Mouse (Mus musculus) forebrain, embryonic 10.5 days (tissue): Measurements from ENCODE around the gene Fer1l5. TPM values are rescaled to one million over a fixed set of nuclear protein-coding genes. Genes with fewer than 3 reads are reported as not detected.

Experiments used
- DNase-seq: peaks from one replicate; pipeline ENCODE4 v3.0.0-alpha.2; 2017; ENCODE audit warnings: low spot score; ENCODE audit errors: extremely low spot score
- H3K27ac ChIP-seq: fragments of 300-500 bp; sonication (generic); 2 replicates; pipeline ENCODE4 v1.5.1; 2016; ENCODE audit warnings: mild to moderate bottlenecking
- H3K27me3 ChIP-seq: fragments of 300-500 bp; sonication (generic); 2 replicates; pipeline ENCODE4 v1.6.1; 2016; ENCODE audit warnings: mild to moderate bottlenecking; ENCODE audit not compliant: poor library complexity, severe bottlenecking
- H3K36me3 ChIP-seq: fragments of 300-500 bp; sonication (generic); replicated peaks from 2 replicates; pipeline ENCODE4 v1.6.1; 2016; ENCODE audit warnings: mild to moderate bottlenecking, moderate library complexity
- H3K4me1 ChIP-seq: fragments of 300-500 bp; sonication (generic); 2 replicates; pipeline ENCODE4 v1.6.1; 2016
- H3K4me3 ChIP-seq: fragments of 300-500 bp; sonication (generic); 2 replicates; pipeline ENCODE4 v1.5.1; 2016; ENCODE audit warnings: mild to moderate bottlenecking, moderate library complexity
- H3K9me3 ChIP-seq: fragments of 300-500 bp; sonication (generic); 2 replicates; pipeline ENCODE4 v1.6.1; 2016; ENCODE audit warnings: mild to moderate bottlenecking, moderate library complexity
- WGBS: fragments of 180-500 bp; shearing (Covaris S2); methylation state at CpG from one replicate; pipeline ENCODE4 v1.1.7; 2016; 5-methylcytosine and 5-hydroxymethylcytosine counted together
- polyA plus RNA-seq: library from polyadenylated mRNA; unstranded; fragments of >200 nt; fragmentation: Nextera tagmentation; extraction: Ambion mirVana; gene quantifications from 2 replicates; pipeline ENCODE4 v1.2.1, GENCODE M21; 2016

The Fer1l5 gene
- polyA plus RNA-seq, 1 experiment from 2014 or later = 1.4 TPM

DNA sequence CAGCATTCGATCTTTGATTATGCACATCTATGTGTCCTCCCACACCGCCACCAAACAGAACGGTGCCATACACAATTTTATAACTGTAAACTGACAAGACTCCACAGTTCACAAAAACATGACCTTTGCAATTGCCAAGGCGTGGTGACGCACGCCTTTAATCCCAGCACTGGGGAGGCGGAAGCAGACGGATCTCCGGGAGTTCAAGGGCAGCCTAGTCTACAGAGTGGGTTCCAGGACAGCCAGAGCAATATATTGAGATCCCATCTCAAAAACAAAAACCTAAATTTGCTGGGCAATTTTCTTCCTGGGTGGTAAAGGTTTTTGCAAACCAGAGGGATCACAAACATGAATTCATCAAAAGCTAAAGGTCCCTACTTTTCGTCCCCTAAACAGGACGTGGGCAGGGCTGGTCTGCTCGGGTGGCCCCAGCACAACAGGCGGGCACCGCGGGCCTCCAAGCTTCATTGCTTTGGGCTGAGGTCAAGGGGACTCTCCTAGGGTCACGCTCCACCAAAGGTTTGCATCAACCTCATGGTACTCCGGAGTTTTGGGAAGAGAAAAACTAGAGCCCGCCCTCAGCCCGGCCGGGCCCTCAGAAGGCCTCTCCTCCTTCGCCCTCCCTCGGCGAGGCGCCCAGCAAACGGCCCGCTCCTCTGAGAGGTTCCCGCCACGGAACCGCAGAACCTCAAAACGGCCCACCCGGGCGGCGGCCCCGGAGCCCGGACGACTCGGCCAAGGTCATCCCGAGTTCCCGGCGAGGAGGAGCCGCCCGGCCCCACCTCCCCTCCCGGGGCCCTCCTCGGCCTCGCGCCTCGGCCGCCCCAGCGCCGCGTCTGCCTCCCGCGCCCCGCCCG, 3.8 kb upstream of the Fer1l5 start:
- Histone ChIP-seq H3K27ac (peak overlapping the region; percentile 94), H3K4me3 (peak overlapping the region; percentile 96), H3K27me3 (no peaks in the 10 kb centered on the region), H3K36me3 (peaks cover 40% of the 10 kb centered on the region), H3K4me1 (peaks cover 19% of the 10 kb centered on the region), H3K9me3 (no peaks in the 10 kb centered on the region)
- 6% methylated on average over 55 of the region's 55 CpGs for WGBS
- no peak for DNase-seq

DNA sequence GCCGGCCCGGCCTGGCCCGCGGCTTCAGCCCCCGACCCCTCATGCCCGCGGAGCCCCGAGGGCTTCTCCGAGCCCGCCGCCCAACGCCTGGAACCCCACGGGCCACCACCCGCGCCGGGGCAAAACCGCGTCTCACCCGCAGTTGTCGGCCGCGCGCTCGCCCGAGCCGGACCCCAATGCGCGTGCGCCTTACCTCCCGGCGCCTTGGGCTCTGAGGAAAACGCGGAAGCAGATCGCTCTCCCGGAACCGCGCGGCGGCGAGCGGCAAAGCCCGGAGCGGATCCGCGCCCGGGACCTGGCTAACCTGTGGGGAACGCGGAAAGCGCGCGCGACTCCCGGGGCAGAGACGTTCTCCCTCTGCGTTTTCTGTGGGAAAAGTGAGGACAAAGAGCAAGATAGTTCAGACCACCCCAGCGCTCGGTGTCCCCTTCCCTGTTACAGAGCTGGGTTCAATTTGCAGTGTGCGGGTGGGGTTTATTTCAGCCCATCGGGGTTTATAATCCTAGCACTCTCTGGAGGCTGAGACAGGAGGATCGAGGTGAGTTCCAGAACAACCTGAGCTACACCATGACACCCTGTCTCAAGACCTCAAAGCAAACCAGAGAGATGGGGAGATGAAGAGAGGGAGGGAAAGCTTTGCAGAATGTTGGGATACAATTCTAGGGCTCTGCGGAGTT, 3.0 kb upstream of the Fer1l5 start, which contains the start of gene Kansl3:
Kansl3 (minus strand) TSS at position 213 of the 677 bp plus-strand sequence.
- Histone ChIP-seq H3K4me3 (peak within 1 kb of the TSS; percentile 96), H3K27me3 (no peaks in the 10 kb centered on the region), H3K9me3 (no peaks in the 10 kb centered on the region), H3K4me1 (peaks cover 19% of the 10 kb centered on the region), H3K36me3 (peaks cover 33% of the 10 kb centered on the region), H3K27ac (peak within 1 kb of the TSS; percentile 94)
- WGBS = 4% methylated on average over 61 of the region's 61 CpGs
- DNase-seq = peak; percentile 91

DNA sequence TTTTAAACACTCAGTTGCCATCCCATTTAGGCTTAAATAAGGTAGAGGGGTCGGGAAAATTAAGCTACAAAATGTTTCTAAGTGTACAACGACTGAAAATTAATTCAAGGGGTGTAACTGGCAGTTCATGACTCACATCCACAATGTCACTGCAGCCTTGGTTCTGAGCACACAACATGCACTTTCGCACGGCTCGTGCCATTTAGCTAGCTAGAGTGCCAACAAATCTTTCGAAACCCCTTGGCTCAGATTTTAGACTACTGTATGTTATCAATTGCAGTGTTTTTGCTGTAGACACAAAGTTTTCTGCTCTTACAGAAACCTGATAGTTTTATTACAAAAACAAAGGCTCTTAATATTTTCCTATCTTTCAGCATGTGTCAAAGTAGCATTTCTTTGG, 1.2 kb upstream of the Fer1l5 start:
- H3K9me3 ChIP-seq = no peaks in the 10 kb centered on the region
- peaks cover 19% of the 10 kb centered on the region for H3K4me1 ChIP-seq
- H3K36me3 ChIP-seq = peaks cover 16% of the 10 kb centered on the region
- 84% methylated on average over 6 of the region's 6 CpGs for WGBS
- DNase-seq = no peak
- H3K27ac ChIP-seq = no peak overlapping the region
- no peak overlapping the region for H3K4me3 ChIP-seq
- no peaks in the 10 kb centered on the region for H3K27me3 ChIP-seq

DNA sequence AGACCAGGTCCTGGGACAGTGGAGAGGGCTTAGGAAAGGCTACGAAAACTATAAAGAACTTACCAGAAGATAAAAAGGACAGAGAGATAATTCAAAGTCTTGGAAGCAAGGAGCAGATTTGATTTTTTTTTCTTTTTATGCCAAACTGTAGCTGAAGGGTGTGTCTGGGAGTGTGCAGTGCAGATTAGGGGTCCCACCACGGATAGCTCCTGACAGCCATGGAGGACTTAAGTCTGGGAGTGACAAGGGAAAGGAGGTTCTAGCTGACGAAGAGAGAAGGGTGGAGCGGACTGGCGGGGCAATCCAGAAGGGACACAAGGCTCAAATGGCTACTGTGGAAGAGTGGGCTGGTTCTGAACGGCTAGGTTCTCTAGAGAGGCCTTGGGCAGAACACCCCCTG, 6.8 kb downstream of the Fer1l5 start:
- H3K4me1 ChIP-seq = no peaks in the 10 kb centered on the region
- no peaks in the 10 kb centered on the region for H3K27me3 ChIP-seq
- no peak overlapping the region for H3K27ac ChIP-seq
- H3K4me3 ChIP-seq = no peak overlapping the region
- WGBS = 81% methylated on average over 6 of the region's 6 CpGs
- no peaks in the 10 kb centered on the region for H3K9me3 ChIP-seq
- no peak for DNase-seq
- H3K36me3 ChIP-seq = no peaks in the 10 kb centered on the region

DNA sequence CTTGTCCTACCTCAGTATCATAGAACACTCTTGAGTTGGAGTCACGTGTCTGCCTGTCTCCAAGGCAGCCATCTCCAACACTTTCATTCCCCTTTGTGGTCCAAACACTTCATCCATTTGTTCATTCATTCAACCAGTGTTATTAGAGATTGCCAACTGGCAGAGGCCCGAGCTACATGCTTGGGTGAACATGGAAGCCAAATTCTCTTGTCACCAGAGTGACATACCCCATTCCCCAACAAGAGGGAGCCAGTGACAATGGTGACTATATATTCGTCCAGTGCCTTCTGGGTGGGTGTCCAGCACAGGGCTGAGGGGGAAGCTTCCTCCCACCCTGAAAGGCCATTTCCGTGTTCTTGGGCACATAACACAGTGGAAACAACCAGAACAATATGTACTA, 7.5 kb downstream of the Fer1l5 start:
- DNase-seq = no peak
- WGBS = 80% methylated on average over 4 of the region's 4 CpGs
- no peaks in the 10 kb centered on the region for H3K9me3 ChIP-seq
- H3K4me3 ChIP-seq = no peak overlapping the region
- H3K36me3 ChIP-seq = no peaks in the 10 kb centered on the region
- no peak overlapping the region for H3K27ac ChIP-seq
- H3K27me3 ChIP-seq = no peaks in the 10 kb centered on the region
- H3K4me1 ChIP-seq = no peaks in the 10 kb centered on the region

DNA sequence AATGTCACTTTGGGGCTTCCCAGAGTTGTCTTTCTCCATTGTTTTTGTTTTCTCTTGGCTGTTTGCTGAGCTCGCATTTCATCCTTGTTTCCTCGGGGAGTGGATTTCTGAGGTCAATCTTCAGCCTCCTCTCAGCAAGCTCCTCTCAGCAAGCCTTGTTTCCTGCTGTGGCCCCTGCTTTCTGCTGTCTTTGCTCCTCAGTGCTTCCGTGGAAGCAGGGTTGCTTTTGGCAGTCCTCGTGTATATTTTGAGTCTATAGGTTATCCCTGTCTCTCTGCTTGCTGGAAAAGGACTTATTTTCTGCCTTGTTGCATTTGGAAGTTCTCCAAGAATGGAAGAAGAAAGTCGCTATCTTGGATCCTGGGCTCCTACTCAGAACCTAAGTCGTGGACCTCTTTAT, 24.9 kb downstream of the Fer1l5 start:
- Histone ChIP-seq H3K27me3 (no peaks in the 10 kb centered on the region), H3K4me3 (no peak overlapping the region), H3K27ac (no peak overlapping the region), H3K4me1 (peaks cover 9% of the 10 kb centered on the region), H3K36me3 (no peaks in the 10 kb centered on the region), H3K9me3 (no peaks in the 10 kb centered on the region)
- no peak for DNase-seq
- 31% methylated on average over 6 of the region's 6 CpGs for WGBS

DNA sequence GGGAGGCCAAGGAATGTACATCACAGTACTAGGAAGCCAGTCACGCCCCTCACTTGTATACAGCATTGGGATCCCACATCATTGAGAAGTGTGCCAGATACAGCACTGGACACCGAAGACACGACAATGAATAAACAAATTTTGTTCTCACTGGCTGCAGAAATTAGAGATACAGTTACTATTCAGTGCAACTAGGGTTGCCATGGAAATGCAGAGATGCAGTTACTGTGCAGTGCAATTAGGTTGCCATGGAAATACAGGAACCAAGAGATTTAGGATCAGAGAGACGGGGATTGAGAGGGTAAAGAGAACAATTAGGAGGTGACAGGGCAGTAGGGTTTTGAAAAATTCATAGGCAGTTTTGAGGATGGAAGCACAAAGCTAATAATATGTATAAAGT, 29.4 kb downstream of the Fer1l5 start:
- H3K27me3 ChIP-seq = no peaks in the 10 kb centered on the region
- no peak overlapping the region for H3K27ac ChIP-seq
- H3K36me3 ChIP-seq = no peaks in the 10 kb centered on the region
- no peaks in the 10 kb centered on the region for H3K9me3 ChIP-seq
- peaks cover 9% of the 10 kb centered on the region for H3K4me1 ChIP-seq
- WGBS = 78% methylated on average over 4 of the region's 4 CpGs
- DNase-seq = no peak
- no peak overlapping the region for H3K4me3 ChIP-seq

DNA sequence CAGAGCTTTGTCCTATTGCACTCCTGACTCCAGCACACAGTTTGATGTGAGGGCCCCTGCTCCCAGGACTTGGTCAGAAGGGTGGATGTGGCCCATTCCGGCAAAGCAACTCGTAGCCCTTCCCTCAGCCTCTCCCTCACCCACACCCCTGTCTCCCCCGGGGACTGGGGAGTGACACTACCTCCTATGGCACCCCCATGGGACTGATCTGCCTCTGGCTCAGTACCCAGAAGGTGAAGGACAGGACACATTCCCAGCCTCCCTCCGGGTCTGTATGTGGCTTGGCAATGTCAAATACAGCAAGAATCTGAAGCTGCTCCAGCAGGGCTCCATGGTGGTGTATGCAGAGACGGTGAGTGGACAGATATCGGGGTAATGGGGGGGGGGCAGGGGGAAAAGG, 32.4 kb downstream of the Fer1l5 start:
- H3K36me3 ChIP-seq = no peaks in the 10 kb centered on the region
- 88% methylated on average over 6 of the region's 6 CpGs for WGBS
- H3K4me1 ChIP-seq = peaks cover 9% of the 10 kb centered on the region
- no peaks in the 10 kb centered on the region for H3K9me3 ChIP-seq
- H3K27ac ChIP-seq = no peak overlapping the region
- no peak for DNase-seq
- no peaks in the 10 kb centered on the region for H3K27me3 ChIP-seq
- no peak overlapping the region for H3K4me3 ChIP-seq

DNA sequence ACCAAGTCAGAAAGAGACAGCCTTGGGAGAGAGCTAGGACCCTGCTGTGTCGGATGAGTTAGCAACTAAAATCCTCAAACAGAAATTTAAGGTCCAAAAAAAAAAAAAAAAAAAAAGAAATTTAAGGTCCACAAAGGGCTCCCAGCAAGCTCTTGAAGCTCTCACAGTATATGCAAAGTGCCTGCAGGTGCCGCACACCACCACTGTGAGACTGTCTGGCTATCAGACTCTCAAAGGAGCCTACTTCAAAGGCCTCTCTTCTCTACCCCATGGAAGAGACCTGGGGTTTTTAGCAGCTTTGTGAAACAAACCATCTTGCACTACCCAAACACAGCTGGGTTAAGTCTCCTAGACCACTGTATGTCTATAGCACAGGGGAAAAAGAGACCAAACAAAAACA, 57.4 kb downstream of the Fer1l5 start:
- Histone ChIP-seq H3K9me3 (no peaks in the 10 kb centered on the region), H3K4me1 (no peaks in the 10 kb centered on the region), H3K36me3 (peaks cover 100% of the 10 kb centered on the region), H3K27ac (no peak overlapping the region), H3K27me3 (no peaks in the 10 kb centered on the region), H3K4me3 (no peak overlapping the region)
- no peak for DNase-seq
- whole genome bisulfite sequencing = 94% methylated on average over 2 of the region's 2 CpGs

DNA sequence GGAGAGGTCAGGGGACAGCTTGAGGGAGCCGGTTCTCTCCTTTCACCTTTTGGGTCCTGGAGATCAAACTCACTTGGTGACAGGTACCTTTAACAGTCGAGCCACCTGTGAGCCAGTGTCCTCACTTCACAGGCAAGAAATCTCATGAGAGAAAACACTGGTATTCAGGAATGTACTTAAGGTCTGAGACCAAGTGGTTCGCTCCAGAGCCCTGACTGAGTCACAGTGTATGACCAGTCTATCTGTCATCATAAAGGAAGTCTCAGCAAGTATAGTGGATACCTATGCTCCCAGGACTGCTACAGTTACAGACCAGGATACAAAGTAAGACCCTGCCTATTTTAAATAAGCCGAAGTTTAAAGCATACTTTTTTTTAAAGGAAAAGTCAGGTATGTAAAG, 60.9 kb downstream of the Fer1l5 start:
- Histone ChIP-seq H3K4me3 (no peak overlapping the region), H3K4me1 (no peaks in the 10 kb centered on the region), H3K9me3 (no peaks in the 10 kb centered on the region), H3K36me3 (peaks cover 100% of the 10 kb centered on the region), H3K27me3 (no peaks in the 10 kb centered on the region), H3K27ac (no peak overlapping the region)
- DNase-seq = no peak
- WGBS = 93% methylated on average over 4 of the region's 4 CpGs

DNA sequence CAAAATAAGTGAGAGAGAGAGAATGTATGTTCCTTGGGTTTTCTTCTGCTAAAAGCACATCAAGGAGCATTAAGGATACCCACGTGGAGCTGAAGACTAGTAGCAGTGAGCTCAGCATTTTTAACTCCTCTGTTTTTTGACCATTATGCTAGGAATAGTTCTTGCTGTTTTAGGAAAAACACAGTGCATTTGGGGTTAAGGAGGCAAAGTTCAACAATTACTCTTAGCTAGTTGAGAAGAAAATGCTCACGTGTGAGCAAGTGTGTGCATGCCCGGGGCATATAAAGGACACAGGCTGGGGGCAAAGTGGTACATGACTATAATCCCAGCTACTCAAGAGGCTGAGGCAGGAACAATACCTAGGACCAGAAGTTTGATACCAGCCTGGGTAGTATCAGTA, 61.5 kb downstream of the Fer1l5 start:
- Histone ChIP-seq H3K4me3 (no peak overlapping the region), H3K36me3 (peaks cover 100% of the 10 kb centered on the region), H3K27me3 (no peaks in the 10 kb centered on the region), H3K27ac (no peak overlapping the region), H3K4me1 (no peaks in the 10 kb centered on the region), H3K9me3 (no peaks in the 10 kb centered on the region)
- no peak for DNase-seq
- WGBS = 91% methylated on average over 3 of the region's 3 CpGs

DNA sequence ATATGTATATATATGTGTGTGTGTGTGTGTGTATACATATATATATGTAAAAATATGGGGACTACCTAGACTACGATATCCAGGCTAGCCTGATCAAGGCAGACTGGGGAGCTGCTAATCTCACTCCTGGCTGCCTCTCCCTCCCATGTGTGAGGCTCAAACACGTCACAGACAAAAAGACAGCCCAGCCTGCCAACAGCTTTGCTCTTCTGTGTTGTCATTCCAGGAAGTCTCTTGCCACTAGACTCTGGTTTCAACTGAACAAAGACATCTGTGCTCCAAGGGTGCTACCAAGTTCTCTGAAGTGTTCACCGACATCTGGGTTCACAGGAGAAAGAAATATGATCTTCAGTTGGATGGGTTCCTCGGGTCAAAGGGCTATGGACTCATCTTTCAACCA, 63.0 kb downstream of the Fer1l5 start:
- H3K9me3 ChIP-seq = no peaks in the 10 kb centered on the region
- H3K27ac ChIP-seq = no peak overlapping the region
- H3K4me1 ChIP-seq = no peaks in the 10 kb centered on the region
- DNase-seq = no peak
- H3K36me3 ChIP-seq = peaks cover 100% of the 10 kb centered on the region
- no peaks in the 10 kb centered on the region for H3K27me3 ChIP-seq
- WGBS = 82% methylated on average over 4 of the region's 4 CpGs
- H3K4me3 ChIP-seq = no peak overlapping the region

DNA sequence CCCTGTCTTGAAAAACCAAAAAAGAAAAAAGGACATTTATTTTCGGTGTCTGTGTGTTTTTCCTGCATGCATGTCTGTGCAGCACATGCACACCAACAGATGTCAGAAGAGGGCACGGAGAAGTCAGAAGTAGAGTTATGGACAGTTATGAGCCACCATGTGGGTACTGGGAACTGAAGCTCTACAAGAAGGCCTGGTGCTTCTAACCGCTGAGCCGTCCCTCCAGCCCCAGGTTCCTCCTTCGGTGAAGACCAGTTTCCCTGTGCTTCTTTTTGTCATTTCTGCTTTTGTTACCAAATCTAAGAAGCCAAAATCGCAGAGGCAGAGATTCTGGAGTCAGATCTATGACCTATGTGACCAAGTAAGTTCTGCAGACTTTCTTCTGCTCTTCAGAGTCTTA, 64.4 kb downstream of the Fer1l5 start:
- H3K4me1 ChIP-seq = no peaks in the 10 kb centered on the region
- H3K27me3 ChIP-seq = no peaks in the 10 kb centered on the region
- no peak overlapping the region for H3K27ac ChIP-seq
- H3K4me3 ChIP-seq = no peak overlapping the region
- WGBS = 96% methylated on average over 6 of the region's 6 CpGs
- peaks cover 97% of the 10 kb centered on the region for H3K36me3 ChIP-seq
- H3K9me3 ChIP-seq = no peaks in the 10 kb centered on the region
- DNase-seq = no peak
